Mouse (Mus musculus): ENCODE measurements around the gene Car5a.
A peak's percentile ranks its signal among the peaks of the same experiment; 100 is the strongest.

Gene Car5a

DNA sequence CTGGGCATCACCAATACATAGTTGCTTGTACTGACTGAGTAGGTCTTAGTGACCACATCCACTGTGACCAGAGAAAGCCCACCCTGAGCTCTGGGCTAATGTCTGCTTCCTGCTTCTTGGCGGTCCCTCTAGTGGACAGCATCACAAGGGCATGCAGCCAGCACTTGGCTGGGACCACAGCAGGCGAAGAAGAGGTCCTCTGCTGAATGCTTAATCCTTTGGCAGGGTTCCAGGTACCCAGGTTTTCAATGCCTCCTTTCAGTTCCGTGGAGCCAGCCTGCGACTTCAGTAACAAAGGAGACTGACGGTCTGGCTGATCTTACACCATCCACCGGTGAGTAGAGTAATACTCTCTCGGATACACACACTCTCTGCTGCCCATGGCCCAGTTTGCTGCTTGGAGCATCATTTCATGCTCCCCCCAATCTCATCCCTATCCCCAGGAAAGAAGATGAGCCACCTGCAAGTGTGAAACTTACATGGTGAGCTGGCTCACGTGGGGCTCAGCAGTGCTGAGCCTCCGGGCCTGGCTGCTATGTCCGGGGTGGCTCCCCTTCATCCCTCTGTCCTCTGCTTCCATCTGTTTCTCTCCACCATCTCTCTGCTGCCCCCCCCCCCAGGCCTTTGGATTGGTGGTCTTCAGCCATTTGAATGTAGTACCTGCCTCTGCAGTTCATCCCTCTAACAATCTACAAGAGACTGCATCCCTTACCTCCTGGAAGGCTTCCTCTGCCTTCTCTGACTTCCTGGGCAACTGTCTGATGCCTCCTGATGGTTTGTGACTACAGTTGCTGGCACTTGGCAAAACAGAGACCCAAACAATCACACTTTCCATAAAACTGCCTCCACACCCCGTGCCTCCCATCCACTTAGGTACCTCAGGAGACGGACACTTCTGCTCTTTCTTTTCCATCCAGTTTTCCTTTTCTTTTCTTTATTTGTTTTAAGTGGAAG lies 9.1 kb downstream of the Car5a start:
- DNase-seq (ENCODE audit: inconsistent age in 2 of 2, low spot score in 1 of 2), result no peak

DNA sequence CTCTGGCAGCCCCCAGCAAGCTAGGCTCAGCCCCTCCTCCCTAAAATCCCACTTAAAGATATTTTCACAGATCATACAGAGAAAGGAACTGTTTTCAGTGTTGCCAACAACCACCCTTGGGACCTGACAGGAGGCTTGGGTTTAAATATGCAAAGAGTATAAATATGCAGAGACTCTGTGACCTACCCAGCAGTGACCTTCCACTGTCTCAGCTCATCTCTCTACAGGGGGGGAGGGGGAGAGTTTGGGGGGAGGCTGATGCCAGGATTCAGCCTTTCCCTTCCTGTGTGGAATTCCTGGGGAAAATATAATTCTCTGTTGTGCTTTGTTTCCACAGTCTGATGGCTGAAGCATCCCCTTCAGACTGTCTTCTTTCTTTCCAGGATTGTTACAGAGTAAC lies 9.8 kb downstream of the Car5a start:
- no peak for DNase-seq (ENCODE audit: inconsistent age in 2 of 2, low spot score in 1 of 2)

DNA sequence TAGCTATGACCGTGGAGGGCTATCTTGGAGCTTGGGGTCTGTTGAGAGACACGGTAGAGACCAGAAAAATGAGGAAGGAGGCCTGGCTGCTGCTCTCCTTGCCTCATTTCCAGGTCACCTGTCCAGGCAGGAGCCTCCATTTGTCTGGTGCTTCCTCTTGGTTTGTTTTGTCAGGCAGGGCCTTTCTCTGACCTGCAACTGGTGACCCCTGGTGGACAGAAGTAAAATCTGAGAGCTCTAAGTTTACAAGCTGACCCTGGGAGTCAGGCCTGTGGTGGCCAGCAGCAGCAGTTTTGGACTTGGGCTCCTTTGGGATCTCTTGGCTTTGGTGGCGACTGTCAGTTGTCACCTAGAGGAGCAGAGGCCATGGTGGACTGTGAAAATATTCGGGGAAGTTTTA lies 10.2 kb downstream of the Car5a start:
- peak in 1 of 2 experiments; percentile 83 for DNase-seq (ENCODE audit: inconsistent age in 2 of 2, low spot score in 1 of 2)

DNA sequence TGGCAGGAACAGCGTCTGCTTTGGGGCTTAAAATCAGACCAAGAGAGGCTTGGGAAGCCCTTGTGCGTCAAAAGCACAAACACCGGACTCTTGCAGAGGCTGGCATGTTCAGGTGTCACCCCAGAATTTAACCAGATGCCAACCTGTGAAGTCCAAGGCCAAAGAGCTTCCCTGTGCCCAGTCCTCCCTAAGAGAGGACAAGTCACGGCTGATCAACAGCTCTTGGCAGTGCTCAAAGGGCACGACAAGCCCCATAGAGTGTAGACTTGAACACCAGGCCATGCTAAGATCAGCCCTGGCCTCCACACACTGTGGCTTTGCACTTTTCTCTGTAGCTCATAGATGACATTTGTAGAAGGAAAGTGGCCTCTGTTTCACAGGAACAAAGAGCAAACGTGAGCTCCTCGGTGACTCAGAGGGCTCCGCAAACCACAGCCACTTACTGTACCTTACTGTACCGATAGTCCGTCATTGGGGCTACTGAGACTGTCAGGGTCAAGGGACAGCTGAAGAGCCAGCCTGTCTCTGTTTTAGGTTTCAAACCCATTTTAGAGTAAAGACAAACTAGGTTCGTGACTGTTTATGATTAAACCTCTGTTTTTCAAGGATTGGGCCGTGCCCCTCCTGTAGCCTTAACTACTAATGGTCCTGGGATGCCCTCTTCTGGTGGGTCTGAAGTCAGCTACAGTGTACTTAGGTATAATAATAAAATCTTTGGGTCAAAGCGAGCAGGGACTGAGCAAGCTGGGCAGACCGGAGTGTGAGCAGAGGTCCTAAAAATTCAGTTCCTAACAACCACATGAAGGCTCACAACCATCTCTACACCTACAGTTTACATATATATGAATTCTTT lies 11.8 kb downstream of the Car5a start:
- peak; percentile 68 to 85 for DNase-seq (ENCODE audit: inconsistent age in 2 of 2, low spot score in 1 of 2)

DNA sequence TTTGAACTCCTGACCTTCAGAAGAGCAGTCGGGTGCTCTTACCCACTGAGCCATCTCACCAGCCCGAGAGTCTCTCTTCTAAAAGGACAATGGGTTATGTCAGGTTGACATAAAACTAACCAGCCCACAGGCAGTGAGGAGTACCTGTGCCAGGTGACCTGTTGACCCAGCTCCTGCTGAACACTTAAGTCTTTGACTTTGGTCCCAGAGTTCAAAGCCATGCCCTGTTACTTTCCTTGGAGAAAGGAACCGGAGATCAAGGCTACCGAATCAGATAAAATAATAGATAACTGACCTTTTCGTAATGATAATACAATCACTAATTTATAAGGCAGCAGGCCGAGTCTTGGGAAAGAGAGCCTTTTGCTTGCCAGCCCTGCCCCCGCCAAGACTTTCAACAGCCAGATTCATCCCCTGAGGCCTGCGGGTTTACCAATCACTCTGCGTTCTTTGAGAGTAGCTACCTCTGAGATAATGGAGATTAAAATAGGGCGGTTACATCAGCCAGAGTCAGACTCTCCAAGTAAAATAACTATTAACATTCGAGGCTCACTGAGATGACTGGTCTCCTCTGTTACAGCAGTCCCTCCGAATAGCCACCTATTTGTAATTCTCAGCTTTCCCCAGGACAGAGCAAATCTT lies 12.6 kb downstream of the Car5a start:
- DNase-seq (ENCODE audit: inconsistent age in 2 of 2, low spot score in 1 of 2), result peak; percentile 58 to 74

DNA sequence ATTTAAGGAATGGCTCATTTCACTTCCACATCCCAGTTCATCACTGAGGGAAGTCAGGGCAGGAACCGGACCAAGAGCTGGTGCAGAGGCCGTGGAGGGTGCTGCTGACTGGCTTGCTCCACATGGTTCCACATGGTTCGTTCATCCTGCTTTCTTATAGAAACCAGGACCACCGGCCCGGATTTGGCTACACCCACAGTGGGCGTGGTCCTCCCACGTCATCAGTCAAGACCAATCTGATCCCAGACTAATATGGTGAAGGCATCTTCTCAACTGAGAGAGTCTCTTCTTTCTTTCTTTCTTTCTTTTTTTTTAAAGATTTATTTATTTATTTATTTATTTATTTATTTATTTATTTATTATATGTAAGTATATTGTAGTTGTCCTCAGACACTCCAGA lies 13.1 kb downstream of the Car5a start:
- no peak for DNase-seq (ENCODE audit: inconsistent age in 2 of 2, low spot score in 1 of 2)

DNA sequence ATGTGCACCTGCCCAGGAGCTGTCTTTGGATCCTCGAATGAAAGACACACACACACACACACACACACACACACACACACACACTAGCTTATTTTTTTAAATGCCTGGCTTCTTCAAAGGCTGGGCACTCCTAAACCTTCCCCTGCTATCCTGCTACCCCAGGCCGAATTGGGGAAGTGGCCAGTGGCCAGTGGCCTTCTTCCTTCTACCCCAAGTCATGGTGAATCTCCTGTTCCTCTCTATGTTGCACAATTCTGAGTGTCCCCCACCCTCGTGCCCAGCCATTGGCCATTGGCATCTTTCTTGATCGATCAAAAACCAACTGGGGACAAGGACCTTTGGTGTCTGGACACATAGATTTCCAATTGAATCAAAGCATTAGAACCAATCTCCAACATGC lies 14.7 kb downstream of the Car5a start:
- no peak for DNase-seq (ENCODE audit: inconsistent age in 2 of 2, low spot score in 1 of 2)

DNA sequence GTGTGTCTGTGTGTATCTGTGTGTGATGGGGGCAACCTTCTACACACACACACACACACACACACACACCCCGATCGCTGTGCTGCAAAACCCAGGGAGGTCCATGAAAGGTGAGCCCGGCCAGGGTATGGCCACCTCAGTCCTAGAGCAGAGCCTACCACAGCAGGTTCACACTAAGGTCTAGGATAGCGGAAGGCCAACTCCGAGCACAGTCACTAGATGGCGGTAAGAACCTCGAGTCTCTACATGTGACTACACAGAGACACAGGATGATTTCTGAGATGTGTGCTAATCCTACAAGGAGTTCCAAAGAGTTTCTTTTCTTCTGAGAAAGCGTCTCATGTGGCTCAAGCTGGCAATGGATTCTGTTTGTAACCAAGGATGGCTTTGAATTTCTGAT lies 17.4 kb downstream of the Car5a start:
- peak; percentile 68 to 82 for DNase-seq (ENCODE audit: inconsistent age in 2 of 2, low spot score in 1 of 2)

DNA sequence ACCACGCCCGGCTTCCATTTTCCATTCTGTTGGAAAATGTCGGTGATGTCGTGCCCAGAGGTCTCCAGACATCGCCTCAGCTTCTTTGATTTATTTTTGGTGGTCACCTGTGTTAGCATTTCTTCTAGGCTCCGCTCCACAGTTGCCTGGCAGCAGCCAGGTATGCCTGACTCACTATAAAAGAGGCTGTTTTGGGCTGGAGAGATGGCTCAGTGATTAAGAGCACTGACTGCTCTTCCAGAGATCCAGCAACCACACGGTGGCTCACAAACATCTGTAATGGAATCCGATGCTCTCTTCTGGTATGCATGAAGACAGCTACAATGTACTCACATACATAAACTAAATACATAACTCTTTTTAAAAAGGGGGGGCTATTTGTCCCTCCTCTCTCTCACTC lies 18.4 kb downstream of the Car5a start:
- no peak for DNase-seq (ENCODE audit: inconsistent age in 2 of 2, low spot score in 1 of 2)

DNA sequence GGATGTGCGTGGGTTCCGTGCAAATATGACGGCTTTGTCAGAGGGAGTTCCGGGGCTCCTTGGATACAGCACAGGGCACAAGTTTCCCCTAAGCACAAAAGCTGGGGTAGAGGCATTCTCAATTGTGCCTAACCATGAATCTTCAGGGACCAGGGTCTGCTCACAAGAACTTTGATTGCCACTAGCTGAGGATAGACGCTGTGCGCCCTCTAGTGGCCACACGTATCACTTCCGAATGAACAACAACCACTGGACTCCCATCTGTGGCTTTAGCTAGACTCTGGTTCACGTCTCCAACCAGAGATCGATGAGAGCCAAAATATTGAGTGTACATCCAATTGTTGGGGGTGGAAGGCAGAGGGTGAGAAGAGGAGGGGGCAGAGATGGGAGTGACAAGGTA lies 19.1 kb downstream of the Car5a start:
- peak; percentile 79 to 91 for DNase-seq (ENCODE audit: inconsistent age in 2 of 2, low spot score in 1 of 2)

DNA sequence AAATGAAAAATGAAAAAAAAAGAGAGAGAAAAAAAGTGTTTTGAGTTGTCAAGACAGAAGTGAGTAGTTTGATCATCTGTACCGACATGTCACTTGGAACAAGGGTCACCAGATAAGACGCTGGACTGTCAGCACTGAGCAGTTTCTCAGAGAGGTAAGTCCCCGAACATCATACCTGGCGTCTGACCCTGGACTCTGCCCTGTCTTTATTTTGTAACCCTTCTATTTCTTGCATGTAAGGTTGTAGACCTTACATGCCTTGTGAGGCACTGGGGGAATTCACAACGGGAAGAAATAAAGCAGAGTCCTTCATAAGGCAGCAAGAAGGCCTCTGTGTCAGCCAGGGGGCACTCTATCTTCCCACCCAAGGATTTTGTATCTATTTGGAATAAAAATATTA lies 20.0 kb downstream of the Car5a start:
- DNase-seq (ENCODE audit: inconsistent age in 2 of 2, low spot score in 1 of 2), result no peak

DNA sequence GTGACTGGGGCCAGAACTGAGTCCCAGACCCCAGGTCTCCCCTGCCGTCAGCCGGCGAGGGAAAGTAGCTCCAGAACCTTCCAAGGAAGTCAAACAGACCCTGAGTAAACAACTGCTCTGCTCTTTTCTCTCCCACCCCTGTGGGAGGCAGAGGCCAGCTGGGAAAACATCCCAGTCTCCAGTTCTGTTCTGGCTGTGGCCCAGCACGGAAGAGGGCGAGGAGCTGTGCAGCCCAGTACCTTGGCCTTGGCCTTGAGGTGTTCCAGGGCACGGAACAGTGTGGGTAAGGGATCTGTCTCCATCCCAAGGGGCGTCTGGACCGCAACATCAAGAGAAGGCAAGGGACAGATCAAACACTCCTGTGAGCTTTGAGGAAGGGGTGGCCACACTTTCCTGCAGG lies 22.6 kb downstream of the Car5a start:
- peak; percentile 63 to 69 for DNase-seq (ENCODE audit: inconsistent age in 2 of 2, low spot score in 1 of 2)

DNA sequence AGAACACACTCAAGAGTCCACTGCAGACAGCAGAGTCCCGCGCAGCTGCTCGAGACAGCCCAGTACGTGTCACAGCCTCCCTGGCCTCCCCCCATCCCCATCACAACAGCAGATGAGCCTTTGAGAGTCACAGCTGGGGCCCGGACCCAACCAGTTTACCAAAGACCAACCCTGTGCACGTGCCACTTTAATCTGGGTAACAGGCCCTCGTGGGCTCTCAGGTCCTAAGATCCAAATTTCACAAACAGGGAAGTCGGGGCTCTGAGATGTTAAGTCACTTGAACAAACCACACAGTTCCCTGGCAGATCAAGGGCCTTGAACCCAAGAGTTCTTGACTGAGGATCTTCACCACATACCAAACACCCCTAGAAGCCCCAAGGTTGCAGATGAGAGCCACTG lies 23.1 kb downstream of the Car5a start:
- no peak for DNase-seq (ENCODE audit: inconsistent age in 2 of 2, low spot score in 1 of 2)

DNA sequence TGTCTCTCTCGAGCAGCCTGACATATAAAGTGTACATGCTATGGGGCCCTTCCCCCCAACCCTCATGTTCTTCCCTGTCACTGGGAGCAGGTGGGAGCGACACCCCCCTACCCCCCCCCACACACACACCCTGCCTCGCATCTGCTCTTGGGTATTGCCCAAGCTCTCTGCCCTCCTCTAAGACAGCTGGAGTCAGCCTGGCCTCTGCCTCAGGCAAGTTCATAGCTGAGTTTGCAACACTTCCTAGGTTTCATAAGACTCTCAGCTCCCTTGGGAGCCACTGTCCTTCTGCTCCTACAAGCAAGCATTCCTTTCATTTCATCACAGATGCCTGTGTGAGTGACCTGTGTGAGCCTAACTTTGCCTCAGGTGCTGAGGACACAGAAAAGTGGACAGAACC lies 25.0 kb downstream of the Car5a start:
- DNase-seq (ENCODE audit: inconsistent age in 2 of 2, low spot score in 1 of 2), result peak in 1 of 2 experiments; percentile 69

DNA sequence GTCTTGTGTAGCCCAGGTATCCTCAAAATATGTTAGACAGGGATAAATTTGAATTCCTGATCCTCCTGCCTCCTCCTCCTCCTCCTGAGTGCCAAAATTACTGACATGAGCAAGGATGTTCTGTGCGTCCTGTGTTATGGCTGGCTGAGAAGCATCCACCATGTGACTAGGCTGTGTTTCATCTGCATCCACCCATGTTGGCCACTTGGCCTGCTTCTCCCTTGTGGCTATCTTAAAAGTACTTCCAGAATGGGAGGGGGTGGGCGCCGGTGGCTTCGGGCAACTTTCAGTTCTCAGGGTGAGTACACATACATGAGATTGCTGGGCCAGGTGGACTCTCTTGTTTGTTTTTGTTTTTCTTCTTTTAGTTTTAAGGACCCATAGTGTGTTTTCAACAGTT lies 25.5 kb downstream of the Car5a start:
- no peak for DNase-seq (ENCODE audit: inconsistent age in 2 of 2, low spot score in 1 of 2)

DNA sequence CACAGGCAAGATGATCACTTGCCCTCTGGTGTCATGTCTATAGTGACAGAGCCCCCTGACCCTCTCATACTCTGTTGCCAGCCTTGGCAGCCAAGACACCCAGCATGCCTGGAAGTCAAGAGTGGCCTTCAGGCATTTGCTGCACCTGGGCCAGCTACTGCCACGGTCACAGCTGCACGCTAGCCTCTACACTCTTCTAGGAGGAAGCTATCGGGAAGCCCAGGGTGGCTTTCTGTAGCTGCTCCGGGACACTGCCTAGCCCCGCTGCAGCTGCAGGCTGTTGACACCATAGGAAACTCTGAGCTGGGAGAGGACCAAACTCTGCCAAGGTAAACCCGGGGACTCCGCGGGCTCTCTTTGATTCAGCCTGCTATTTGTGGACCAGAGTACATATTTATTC lies 31.3 kb downstream of the Car5a start:
- DNase-seq (ENCODE audit: inconsistent age in 2 of 2, low spot score in 1 of 2), result no peak

DNA sequence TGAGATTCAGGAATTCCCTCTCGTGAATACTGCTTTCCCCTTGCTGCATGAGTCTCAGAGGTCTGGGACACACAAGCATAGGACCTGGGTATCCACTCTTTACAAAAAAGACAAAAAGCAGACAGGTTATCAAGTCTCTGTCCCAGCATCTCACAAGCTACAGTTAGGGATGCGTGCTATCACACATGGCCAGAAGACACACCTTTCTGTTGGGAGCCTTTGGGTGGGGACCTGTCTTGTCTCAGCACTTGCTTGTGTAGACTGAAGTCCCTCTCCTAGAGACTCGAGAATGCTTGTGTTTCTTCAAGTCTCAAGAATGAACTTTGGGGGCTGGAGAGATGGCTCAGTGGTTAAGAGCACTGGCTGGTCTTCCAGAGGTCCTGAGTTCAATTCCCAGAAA lies 31.9 kb downstream of the Car5a start:
- DNase-seq (ENCODE audit: inconsistent age in 2 of 2, low spot score in 1 of 2), result no peak

DNA sequence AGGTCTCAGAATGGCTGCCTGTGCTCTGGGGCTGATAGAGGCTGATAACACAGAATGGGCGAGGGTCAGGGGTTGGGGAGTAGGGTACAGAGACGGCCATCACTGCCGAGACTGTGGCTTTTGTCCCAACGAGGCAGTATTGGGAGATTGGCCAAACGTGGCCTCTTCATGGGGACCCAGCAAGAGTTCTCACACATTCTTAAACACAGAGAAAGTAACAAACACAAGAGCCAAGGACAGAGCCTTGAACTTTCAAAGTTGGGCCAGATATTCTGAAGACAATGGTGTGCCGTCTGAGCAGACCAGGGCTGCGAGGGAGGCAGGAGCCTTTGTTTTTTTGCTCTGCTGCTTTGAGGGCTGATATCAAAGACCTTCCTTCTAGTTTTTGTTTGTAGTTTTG lies 32.7 kb downstream of the Car5a start:
- peak; percentile 46 to 76 for DNase-seq (ENCODE audit: inconsistent age in 2 of 2, low spot score in 1 of 2)

DNA sequence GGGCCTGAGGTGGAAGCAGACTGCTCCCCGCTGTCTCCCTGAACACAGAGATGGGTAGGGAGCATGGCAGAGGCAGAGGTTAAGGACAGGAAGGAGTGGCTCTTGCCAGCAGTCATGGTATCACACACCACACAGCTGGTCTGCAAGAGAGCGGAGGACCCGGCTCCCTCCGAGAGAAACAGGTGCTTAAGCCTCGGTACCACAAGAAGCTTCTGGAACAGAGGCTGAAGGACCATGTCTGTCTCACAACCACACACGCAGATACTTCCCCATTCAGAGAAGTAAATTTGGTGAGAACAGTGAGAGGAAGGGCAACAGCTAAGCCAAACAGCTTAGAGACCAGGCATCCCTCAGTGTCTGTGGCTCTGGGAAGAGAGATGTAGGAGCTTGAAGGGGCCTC lies 33.3 kb downstream of the Car5a start:
- DNase-seq (ENCODE audit: inconsistent age in 2 of 2, low spot score in 1 of 2), result no peak

DNA sequence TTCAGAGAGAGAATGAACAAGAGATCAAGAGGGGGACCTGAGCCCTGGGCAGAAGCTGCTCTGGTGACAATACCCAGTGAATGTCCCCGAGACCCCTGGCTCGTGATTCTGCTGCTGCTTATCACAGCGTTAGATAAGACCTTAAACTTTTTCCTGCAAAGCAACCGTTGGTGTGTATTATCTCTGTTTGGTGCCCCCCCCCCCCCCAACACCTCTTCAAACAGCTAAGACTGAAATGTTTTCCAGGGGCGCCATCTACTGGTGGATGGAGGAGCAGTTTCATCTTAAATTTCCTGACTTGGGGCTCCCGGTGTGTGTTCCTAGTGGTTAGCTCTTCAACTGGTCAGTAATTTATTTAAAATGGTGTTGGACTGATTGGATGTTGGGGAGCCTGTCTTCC lies 35.0 kb downstream of the Car5a start:
- DNase-seq (ENCODE audit: inconsistent age in 2 of 2, low spot score in 1 of 2), result peak; percentile 72 to 92

DNA sequence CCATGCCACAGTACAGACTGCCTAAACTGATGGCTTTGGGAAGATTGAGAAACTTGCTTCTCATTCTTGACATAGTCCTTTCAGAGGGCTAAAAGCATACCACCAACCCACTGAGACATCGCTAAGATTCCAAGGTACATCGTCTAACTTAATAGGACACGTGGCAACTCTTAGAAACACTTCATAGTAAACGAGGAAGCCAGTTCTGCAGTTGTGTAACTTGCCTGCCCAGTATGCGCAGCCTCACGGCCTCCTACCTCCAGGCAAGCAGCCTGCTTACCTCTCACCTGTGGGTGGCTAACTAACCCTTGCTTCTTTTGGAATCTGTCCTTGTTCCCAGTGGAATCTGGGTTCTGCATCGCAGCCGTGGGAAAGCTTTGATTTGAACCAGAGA lies 35.6 kb downstream of the Car5a start:
- no peak for DNase-seq (ENCODE audit: inconsistent age in 2 of 2, low spot score in 1 of 2)

Measured in adrenal gland, adult (tissue).